Mouse (Mus musculus): ENCODE results near the gene Nek5. TPM values are rescaled to one million over a fixed set of nuclear protein-coding genes. Genes with fewer than 3 reads are reported as not detected.

The Nek5 gene
- polyA plus RNA-seq (2014; fragmentation: Nextera tagmentation; extraction: Ambion mirVana) = 0.28 TPM in 1 of 2 replicates, not detected in the other

DNA sequence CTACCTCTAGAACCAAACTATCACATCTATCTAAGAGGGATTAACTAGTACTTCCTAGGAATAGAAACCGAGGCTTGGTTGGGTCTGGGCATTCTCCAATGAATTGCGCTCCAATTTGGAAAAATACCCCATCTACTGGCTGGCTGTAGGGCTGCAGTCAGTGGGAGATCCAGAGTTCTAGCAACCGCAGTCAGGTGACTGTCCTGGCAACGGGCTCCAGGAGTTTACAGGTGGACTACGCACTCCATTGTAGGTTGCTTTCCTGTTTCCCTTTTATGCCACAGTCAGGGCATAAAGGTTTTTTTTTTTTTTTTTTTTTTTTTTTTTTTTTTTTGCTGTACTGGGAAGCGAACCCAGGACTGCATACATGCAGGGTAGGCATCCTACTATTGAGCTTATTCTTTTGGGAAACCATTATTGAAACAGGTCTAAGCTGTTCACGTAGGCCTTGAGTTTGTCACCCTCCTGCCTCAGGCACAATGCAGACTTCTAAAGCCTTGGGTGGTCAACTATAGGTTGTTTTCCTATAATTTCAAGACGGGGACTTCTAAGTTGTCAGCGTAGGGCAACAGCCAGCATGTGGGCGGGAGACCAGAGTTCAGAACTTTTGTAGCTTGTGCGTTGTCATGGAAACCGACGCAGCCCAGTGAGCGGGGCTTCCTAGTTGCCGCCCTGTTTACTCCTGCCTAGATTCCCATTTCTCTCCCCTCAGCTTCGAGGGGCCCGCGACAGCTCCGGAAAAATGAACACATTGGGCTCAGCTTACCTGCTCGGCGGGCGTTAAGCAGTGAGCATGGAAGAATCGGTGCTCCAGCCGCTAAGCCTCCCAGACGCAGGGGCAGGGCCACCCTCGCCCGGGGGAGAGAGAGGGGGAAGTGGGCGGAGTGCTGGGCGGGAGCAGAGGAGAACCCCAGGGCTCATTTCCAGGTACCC is at the start of gene Nek5:
Gene Nek5 (minus strand): TSS at position 834 of the 933 bp plus-strand sequence.
- no peak within 1 kb of the TSS for H3K27ac ChIP-seq (replicated peaks; ENCODE audit: low read depth, low read length)
- WGBS = 3% methylated on average over 29 of the region's 29 CpGs
- H3K9ac ChIP-seq (replicated peaks; ENCODE audit: low read length) = no peak within 1 kb of the TSS; the same call in 1 of the 2 replicates
- H3K36me3 ChIP-seq (replicated peaks; ENCODE audit: control insufficient read depth, insufficient read depth, low read depth, low read length) = no peaks in the 10 kb centered on the region
- H3K27me3 ChIP-seq (ENCODE audit: control insufficient read depth, insufficient read depth, low read length) = no peaks in the 10 kb centered on the region
- no peaks in the 10 kb centered on the region for H3K9me3 ChIP-seq (replicated peaks; ENCODE audit: control insufficient read depth, low read length)
- ATAC-seq (replicated peaks; ENCODE audit: insufficient number of reproducible peaks, low FRiP score, low TSS enrichment, low read depth) = peak; percentile 81
- peak; percentile 77 for DNase-seq (ENCODE audit: low spot score)
- peak within 1 kb of the TSS; percentile 38 for H3K4me3 ChIP-seq (ENCODE audit: low read depth, low read length)
- no peaks in the 10 kb centered on the region for H3K4me1 ChIP-seq (ENCODE audit: control insufficient read depth, insufficient read depth, low read length)
- H3K4me2 ChIP-seq (ENCODE audit: low read depth, low read length) = peak within 1 kb of the TSS; percentile 57

DNA sequence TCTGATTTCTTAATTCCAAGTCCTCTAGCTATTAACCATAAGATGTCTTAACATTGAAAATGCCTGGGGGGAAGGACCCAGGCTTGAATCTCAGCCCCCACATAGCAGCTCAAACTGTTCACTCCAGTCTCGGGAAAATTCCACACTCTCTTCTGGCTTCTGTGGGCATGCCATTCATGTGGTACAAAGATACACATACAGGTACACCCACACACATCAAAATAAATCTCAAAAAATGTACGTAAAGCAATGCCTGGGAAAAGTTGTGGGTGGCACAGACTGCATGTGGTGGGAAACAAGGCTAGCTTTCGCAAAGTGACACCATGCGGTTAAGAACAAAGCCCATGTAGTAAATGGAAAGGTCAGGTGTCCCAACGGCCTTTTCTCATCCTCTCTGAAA is 44.3 kb upstream of the Nek5 start:
- Histone ChIP-seq H3K36me3 (replicated peaks; ENCODE audit: control insufficient read depth, insufficient read depth, low read depth, low read length) (peaks cover 2% of the 10 kb centered on the region), H3K4me2 (ENCODE audit: low read depth, low read length) (no peak overlapping the region)

GRCm38 (mm10) chr8:22166080-22166603 is 41.3 kb upstream of the Nek5 start, which contains the start of gene Nek3:
Nek3 (minus strand) TSS chr8:22166435.
- no peaks in the 10 kb centered on the region for H3K27me3 ChIP-seq (ENCODE audit: control insufficient read depth, insufficient read depth, low read length)
- no peak within 1 kb of the TSS for H3K27ac ChIP-seq (replicated peaks; ENCODE audit: low read depth, low read length)
- peak within 1 kb of the TSS; percentile 56 for H3K9ac ChIP-seq (replicated peaks; ENCODE audit: low read length)
- H3K9me3 ChIP-seq (replicated peaks; ENCODE audit: control insufficient read depth, low read length) = no peaks in the 10 kb centered on the region
- no peaks in the 10 kb centered on the region for H3K4me1 ChIP-seq (ENCODE audit: control insufficient read depth, insufficient read depth, low read length)
- DNase-seq (ENCODE audit: low spot score) (peak; percentile 94), ATAC-seq (replicated peaks; ENCODE audit: insufficient number of reproducible peaks, low FRiP score, low TSS enrichment, low read depth) (peak; percentile 99)
- peak within 1 kb of the TSS; percentile 32 for H3K4me2 ChIP-seq (ENCODE audit: low read depth, low read length)
- WGBS = under 1% methylated on average over 27 of the region's 43 CpGs
- peaks cover 2% of the 10 kb centered on the region; the same call in 1 of the 2 replicates for H3K36me3 ChIP-seq (replicated peaks; ENCODE audit: control insufficient read depth, insufficient read depth, low read depth, low read length)
- H3K4me3 ChIP-seq (ENCODE audit: low read depth, low read length) = peak within 1 kb of the TSS; percentile 45

More for the DNA sequence above, 44.3 kb upstream of the Nek5 start:
- H3K9me3 ChIP-seq (replicated peaks; ENCODE audit: control insufficient read depth, low read length) = no peaks in the 10 kb centered on the region
- no peaks in the 10 kb centered on the region for H3K27me3 ChIP-seq (ENCODE audit: control insufficient read depth, insufficient read depth, low read length)
- H3K4me1 ChIP-seq (ENCODE audit: control insufficient read depth, insufficient read depth, low read length) = no peaks in the 10 kb centered on the region
- H3K4me3 ChIP-seq (ENCODE audit: low read depth, low read length) = no peak overlapping the region
- ATAC-seq (replicated peaks; ENCODE audit: insufficient number of reproducible peaks, low FRiP score, low TSS enrichment, low read depth) (no peak), DNase-seq (ENCODE audit: low spot score) (no peak)
- H3K9ac ChIP-seq (replicated peaks; ENCODE audit: low read length) = no peak overlapping the region
- 90% methylated on average over 5 of the region's 5 CpGs for WGBS
- H3K27ac ChIP-seq (replicated peaks; ENCODE audit: low read depth, low read length) = no peak overlapping the region

GRCm38 (mm10) chr8:22165251-22166079 is 40.6 kb upstream of the Nek5 start:
- Histone ChIP-seq H3K9me3 (replicated peaks; ENCODE audit: control insufficient read depth, low read length) (no peaks in the 10 kb centered on the region), H3K36me3 (replicated peaks; ENCODE audit: control insufficient read depth, insufficient read depth, low read depth, low read length) (peaks cover 2% of the 10 kb centered on the region; the same call in 1 of the 2 replicates), H3K4me3 (ENCODE audit: low read depth, low read length) (peak overlapping the region; percentile 45), H3K4me1 (ENCODE audit: control insufficient read depth, insufficient read depth, low read length) (no peaks in the 10 kb centered on the region), H3K27me3 (ENCODE audit: control insufficient read depth, insufficient read depth, low read length) (no peaks in the 10 kb centered on the region), H3K9ac (replicated peaks; ENCODE audit: low read length) (peak overlapping the region; percentile 56; the same call in 1 of the 2 replicates), H3K27ac (replicated peaks; ENCODE audit: low read depth, low read length) (no peak overlapping the region), H3K4me2 (ENCODE audit: low read depth, low read length) (peak overlapping the region; percentile 32)
- WGBS = 56% methylated on average over 10 of the region's 10 CpGs
- ATAC-seq (replicated peaks; ENCODE audit: insufficient number of reproducible peaks, low FRiP score, low TSS enrichment, low read depth) (peak; percentile 16; the same call in 1 of the 2 replicates), DNase-seq (ENCODE audit: low spot score) (peak; percentile 5)

DNA sequence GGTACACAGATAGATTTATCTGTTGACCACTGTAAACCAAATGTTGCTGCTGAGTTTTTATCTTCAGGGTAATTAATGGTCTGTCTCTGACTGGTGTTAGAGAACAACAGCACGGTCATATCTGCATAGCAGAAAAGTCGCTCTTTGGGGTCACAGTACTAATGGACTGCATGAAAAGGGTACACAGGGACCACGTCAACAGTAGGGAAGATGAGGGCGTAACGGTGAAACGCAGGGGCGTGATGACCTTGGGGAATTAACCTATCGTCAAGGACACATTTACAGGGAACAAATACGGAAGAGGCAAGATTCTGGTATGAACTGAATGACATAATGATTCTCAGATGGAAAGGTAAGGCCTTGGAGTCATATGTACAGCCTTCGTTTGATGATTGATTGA is 39.6 kb upstream of the Nek5 start:
- no peak overlapping the region for H3K4me2 ChIP-seq (ENCODE audit: low read depth, low read length)
- H3K4me3 ChIP-seq (ENCODE audit: low read depth, low read length) = no peak overlapping the region
- no peaks in the 10 kb centered on the region for H3K9me3 ChIP-seq (replicated peaks; ENCODE audit: control insufficient read depth, low read length)
- H3K36me3 ChIP-seq (replicated peaks; ENCODE audit: control insufficient read depth, insufficient read depth, low read depth, low read length) = peaks cover 2% of the 10 kb centered on the region; the same call in 1 of the 2 replicates
- DNase-seq (ENCODE audit: low spot score) (no peak), ATAC-seq (replicated peaks; ENCODE audit: insufficient number of reproducible peaks, low FRiP score, low TSS enrichment, low read depth) (no peak)
- H3K27me3 ChIP-seq (ENCODE audit: control insufficient read depth, insufficient read depth, low read length) = no peaks in the 10 kb centered on the region
- WGBS = 87% methylated on average over 10 of the region's 10 CpGs
- H3K4me1 ChIP-seq (ENCODE audit: control insufficient read depth, insufficient read depth, low read length) = no peaks in the 10 kb centered on the region
- no peak overlapping the region for H3K9ac ChIP-seq (replicated peaks; ENCODE audit: low read length)
- no peak overlapping the region for H3K27ac ChIP-seq (replicated peaks; ENCODE audit: low read depth, low read length)

GRCm38 (mm10) chr8:22162206-22162605 is 37.4 kb upstream of the Nek5 start:
- Histone ChIP-seq H3K9me3 (replicated peaks; ENCODE audit: control insufficient read depth, low read length) (no peaks in the 10 kb centered on the region), H3K4me1 (ENCODE audit: control insufficient read depth, insufficient read depth, low read length) (no peaks in the 10 kb centered on the region), H3K27me3 (ENCODE audit: control insufficient read depth, insufficient read depth, low read length) (no peaks in the 10 kb centered on the region), H3K4me3 (ENCODE audit: low read depth, low read length) (no peak overlapping the region), H3K4me2 (ENCODE audit: low read depth, low read length) (no peak overlapping the region), H3K36me3 (replicated peaks; ENCODE audit: control insufficient read depth, insufficient read depth, low read depth, low read length) (no peaks in the 10 kb centered on the region), H3K9ac (replicated peaks; ENCODE audit: low read length) (no peak overlapping the region), H3K27ac (replicated peaks; ENCODE audit: low read depth, low read length) (no peak overlapping the region)
- DNase-seq (ENCODE audit: low spot score) (no peak), ATAC-seq (replicated peaks; ENCODE audit: insufficient number of reproducible peaks, low FRiP score, low TSS enrichment, low read depth) (no peak)
- 82% methylated on average over 8 of the region's 8 CpGs for WGBS

- no peak overlapping the region for H3K9ac ChIP-seq (replicated peaks; ENCODE audit: low read length)
- no peak for DNase-seq (ENCODE audit: low spot score)
These were observed 25.5 kb upstream of the Nek5 start for GRCm38 (mm10) chr8:22150345-22150663.

More at GRCm38 (mm10) chr8:22150345-22150663, 25.5 kb upstream of the Nek5 start:
- no peaks in the 10 kb centered on the region for H3K4me1 ChIP-seq (ENCODE audit: control insufficient read depth, insufficient read depth, low read length)
- H3K4me2 ChIP-seq (ENCODE audit: low read depth, low read length) = no peak overlapping the region
- no peak overlapping the region for H3K4me3 ChIP-seq (ENCODE audit: low read depth, low read length)
- no peak overlapping the region for H3K27ac ChIP-seq (replicated peaks; ENCODE audit: low read depth, low read length)
- H3K36me3 ChIP-seq (replicated peaks; ENCODE audit: control insufficient read depth, insufficient read depth, low read depth, low read length) = 0 out of 2 replicates have a peak, but pooled peaks cover 2% of the 10 kb centered on the region
- H3K27me3 ChIP-seq (ENCODE audit: control insufficient read depth, insufficient read depth, low read length) = no peaks in the 10 kb centered on the region
- H3K9me3 ChIP-seq (replicated peaks; ENCODE audit: control insufficient read depth, low read length) = no peaks in the 10 kb centered on the region
- 94% methylated on average over 3 of the region's 3 CpGs for WGBS
- no peak for ATAC-seq (replicated peaks; ENCODE audit: insufficient number of reproducible peaks, low FRiP score, low TSS enrichment, low read depth)
